Mouse (Mus musculus) lung, postnatal 0 days (tissue): ENCODE results near the gene Dntt. TPM values are rescaled to one million over a fixed set of nuclear protein-coding genes. Genes with fewer than 3 reads are reported as not detected.

ENCODE experiments used
- ATAC-seq: fragments of 200-750 bp; cut with Nextera tagmentation; 2 replicates; pipeline ENCODE4 v1.8.0; 2017; ENCODE audit warnings: moderate library complexity
- DNase-seq: peaks from one replicate; pipeline ENCODE4 v3.0.0-alpha.2; 2016; ENCODE audit warnings: low spot score
- H3K27ac ChIP-seq: fragments of 300-500 bp; sonication (generic); 2 replicates; pipeline ENCODE4 v1.5.1; 2014; ENCODE audit warnings: antibody characterized with exemption, mild to moderate bottlenecking, low read length, mixed read lengths
- H3K27me3 ChIP-seq: fragments of 300-500 bp; sonication (generic); replicated peaks from 2 replicates; pipeline ENCODE4 v1.6.1; 2014; ENCODE audit warnings: low read length, mixed read lengths; ENCODE audit not compliant: insufficient read depth
- H3K36me3 ChIP-seq: fragments of 300-500 bp; sonication (generic); 2 replicates; pipeline ENCODE4 v1.6.1; 2014; ENCODE audit warnings: low read length, mixed read lengths; ENCODE audit not compliant: insufficient read depth
- H3K4me1 ChIP-seq: fragments of 300-500 bp; sonication (generic); 2 replicates; pipeline ENCODE4 v1.6.1; 2014; ENCODE audit warnings: antibody characterized with exemption, low read depth, low read length, mixed read lengths; ENCODE audit not compliant: insufficient read depth
- H3K4me2 ChIP-seq: fragments of 300-500 bp; sonication (generic); replicated peaks from 2 replicates; pipeline ENCODE4 v1.6.1; 2014; ENCODE audit warnings: low read depth, mild to moderate bottlenecking, low read length, moderate library complexity, mixed read lengths
- H3K4me3 ChIP-seq: fragments of 300-500 bp; sonication (generic); 2 replicates; pipeline ENCODE4 v1.5.1; 2014; ENCODE audit warnings: low read depth, low read length
- H3K9ac ChIP-seq: fragments of 300-500 bp; sonication (generic); replicated peaks from 2 replicates; pipeline ENCODE4 v1.6.1; 2014; ENCODE audit warnings: low read depth, mild to moderate bottlenecking
- H3K9me3 ChIP-seq: fragments of 300-500 bp; sonication (generic); 2 replicates; pipeline ENCODE4 v1.6.1; 2016; ENCODE audit warnings: low read length, mixed read lengths
- CTCF ChIP-seq: IDR thresholded peaks from 2 replicates; pipeline ENCODE4 v1.5.1; 2016; ENCODE audit warnings: antibody characterized with exemption, mild to moderate bottlenecking
- EP300 ChIP-seq: IDR thresholded peaks from 2 replicates; pipeline ENCODE4 v1.6.1; 2016; ENCODE audit warnings: antibody characterized with exemption, mild to moderate bottlenecking, control low read depth
- WGBS: fragments of 180-500 bp; shearing (Covaris S2); extraction: QIAGEN DNeasy Blood & Tissue Kit; methylation state at CpG from one replicate; pipeline ENCODE4 v1.1.7; 2014; 5-methylcytosine and 5-hydroxymethylcytosine counted together
- polyA plus RNA-seq: library from polyadenylated mRNA; unstranded; fragments of >200 nt; fragmentation: Nextera tagmentation; extraction: Ambion mirVana; gene quantifications from 2 replicates; pipeline ENCODE4 v1.2.1, GENCODE M21; 2015

Gene Dntt
- polyA plus RNA-seq, 1 experiment from 2014 or later = not detected

- H3K4me1 ChIP-seq = no peaks in the 10 kb centered on the region
- no peak for TF ChIP-seq EP300
- H3K4me3 ChIP-seq = no peak overlapping the region
- no peaks in the 10 kb centered on the region for H3K36me3 ChIP-seq
- no peaks in the 10 kb centered on the region for H3K9me3 ChIP-seq
- no peak for DNase-seq
- no peak for ATAC-seq
- H3K9ac ChIP-seq = no peak overlapping the region
- WGBS = 88% methylated on average over 7 of the region's 7 CpGs
- no peak overlapping the region for H3K4me2 ChIP-seq
- H3K27me3 ChIP-seq = no peaks in the 10 kb centered on the region
- H3K27ac ChIP-seq = no peak overlapping the region
These were observed 71.8 kb downstream of the Dntt start for GRCm38 (mm10) chr19:41100863-41101262.

- no peak overlapping the region for H3K4me3 ChIP-seq
- no peak overlapping the region for H3K9ac ChIP-seq
- ATAC-seq = no peak
- 76% methylated on average over 8 of the region's 8 CpGs for WGBS
- no peaks in the 10 kb centered on the region for H3K4me1 ChIP-seq
- H3K27me3 ChIP-seq = no peaks in the 10 kb centered on the region
- DNase-seq = no peak
- no peak overlapping the region for H3K27ac ChIP-seq
- H3K9me3 ChIP-seq = no peaks in the 10 kb centered on the region
- no peaks in the 10 kb centered on the region for H3K36me3 ChIP-seq
- TF ChIP-seq EP300 (no peak), CTCF (no peak)
- no peak overlapping the region for H3K4me2 ChIP-seq
These were observed 72.3 kb downstream of the Dntt start for GRCm38 (mm10) chr19:41101390-41101789.

DNA sequence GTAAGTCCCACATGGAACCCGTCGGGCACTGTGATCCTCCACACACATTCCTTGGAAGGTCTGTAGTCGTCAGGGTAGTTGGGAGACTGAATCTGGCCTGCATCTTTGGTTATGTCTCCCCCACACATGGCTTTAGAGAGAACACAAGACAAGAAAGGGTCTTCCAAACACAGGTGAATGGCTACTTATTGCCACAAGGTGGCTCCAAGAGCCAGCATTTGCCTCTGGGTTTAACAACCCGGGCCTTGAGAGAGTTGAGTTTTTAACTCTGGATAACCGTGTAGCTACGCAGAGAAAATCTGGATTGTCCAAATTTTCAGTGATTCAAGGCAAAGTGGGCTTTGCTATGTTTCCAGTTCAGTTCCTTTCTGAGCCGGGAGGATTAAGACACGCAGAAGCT is 75.8 kb downstream of the Dntt start:
- Histone ChIP-seq H3K27ac (no peak overlapping the region), H3K9ac (no peak overlapping the region), H3K9me3 (no peaks in the 10 kb centered on the region), H3K4me1 (no peaks in the 10 kb centered on the region), H3K36me3 (no peaks in the 10 kb centered on the region), H3K4me3 (no peak overlapping the region), H3K27me3 (no peaks in the 10 kb centered on the region), H3K4me2 (no peak overlapping the region)
- DNase-seq (peak; percentile 40), ATAC-seq (no peak)
- TF ChIP-seq CTCF = peak; percentile 65
- TF ChIP-seq EP300 = no peak
- 47% methylated on average over 8 of the region's 8 CpGs for WGBS

DNA sequence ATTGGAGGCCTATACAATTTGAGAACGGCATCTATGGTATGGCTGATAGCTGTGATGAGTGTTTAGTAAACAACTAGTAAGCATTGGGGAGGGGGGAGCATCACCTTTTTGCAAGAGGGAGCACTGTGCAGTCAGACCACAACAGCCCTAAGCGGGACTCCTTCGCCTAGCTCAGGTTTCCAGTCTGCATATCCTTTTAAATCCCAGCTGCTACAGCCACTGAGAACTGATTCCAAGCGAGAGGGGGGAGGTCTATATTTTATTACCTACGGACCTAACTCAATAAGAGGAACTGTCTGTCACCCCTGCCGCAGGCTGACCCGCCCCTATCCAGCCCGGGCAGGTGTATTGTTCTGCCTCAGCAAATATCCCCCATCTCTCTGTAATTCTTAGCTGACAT is 78.5 kb downstream of the Dntt start:
- H3K36me3 ChIP-seq = no peaks in the 10 kb centered on the region
- no peaks in the 10 kb centered on the region for H3K27me3 ChIP-seq
- WGBS = 63% methylated on average over 8 of the region's 8 CpGs
- H3K4me3 ChIP-seq = no peak overlapping the region
- H3K9me3 ChIP-seq = no peaks in the 10 kb centered on the region
- TF ChIP-seq CTCF (no peak), EP300 (no peak)
- ATAC-seq (no peak), DNase-seq (no peak)
- H3K4me1 ChIP-seq = no peaks in the 10 kb centered on the region
- no peak overlapping the region for H3K9ac ChIP-seq
- H3K4me2 ChIP-seq = no peak overlapping the region
- no peak overlapping the region for H3K27ac ChIP-seq

GRCm38 (mm10) chr19:41108666-41109065 is 79.6 kb downstream of the Dntt start:
- ATAC-seq = no peak
- Histone ChIP-seq H3K9ac (no peak overlapping the region), H3K27ac (no peak overlapping the region), H3K4me2 (no peak overlapping the region), H3K4me1 (no peaks in the 10 kb centered on the region), H3K27me3 (no peaks in the 10 kb centered on the region), H3K4me3 (no peak overlapping the region), H3K9me3 (no peaks in the 10 kb centered on the region), H3K36me3 (no peaks in the 10 kb centered on the region)
- DNase-seq = no peak
- TF ChIP-seq CTCF = no peak
- TF ChIP-seq EP300 = no peak
- 85% methylated on average over 7 of the region's 7 CpGs for WGBS

Other genes starting within 250 kb of the Dntt start
- gene Ccnj, start 198.0 kb upstream of the Dntt start, polyA plus RNA-seq = 12.7 and 14.8 TPM in 2 replicates
- gene Zfp518a, start 134.6 kb upstream of the Dntt start, polyA plus RNA-seq = 5.9 and 6.7 TPM in 2 replicates
- gene Blnk, start 34.7 kb upstream of the Dntt start, polyA plus RNA-seq = 0.58 TPM in 2 replicates
- 0.08 TPM in 1 of 2 replicates, not detected in the other for gene Opalin, start 47.8 kb downstream of the Dntt start, polyA plus RNA-seq
- not detected in 2 replicates for gene Tll2, start 177.6 kb downstream of the Dntt start, polyA plus RNA-seq
- 93.7 and 109 TPM in 2 replicates for gene Tm9sf3, start 234.7 kb downstream of the Dntt start, polyA plus RNA-seq